Mouse (Mus musculus) neutrophil, adult 83 days (primary cell): Measurements from ENCODE around the gene Olfr328. TPM values are rescaled to one million over a fixed set of nuclear protein-coding genes. Genes with fewer than 3 reads are reported as not detected.

ENCODE experiments used
- total RNA-seq, 2 experiments: library from RNA; stranded (reverse); gene quantifications; one replicate each; pipeline ENCODE4 v1.2.4; 2023

Olfr328 gene
- under 1 TPM in 1 of 2 experiments, not detected in 1; 0.15 TPM for total RNA-seq

DNA sequence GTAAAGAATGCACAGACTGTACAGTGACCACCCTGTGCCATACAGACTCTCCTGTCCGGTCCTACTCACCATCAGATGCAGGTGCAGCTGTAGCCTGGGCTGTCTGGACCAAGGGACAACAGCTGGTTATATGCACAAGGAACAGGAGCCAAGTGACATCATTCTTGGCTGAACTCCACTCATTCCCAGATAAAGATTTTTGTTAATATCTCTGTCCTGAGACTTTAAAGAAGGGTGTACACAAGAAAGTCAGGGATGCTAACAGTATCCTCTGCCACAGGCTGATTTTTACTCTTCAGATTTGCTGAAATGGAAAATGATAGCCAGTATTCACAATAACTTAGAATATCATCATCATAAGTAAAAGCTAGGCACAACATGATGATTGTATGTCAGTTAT, at the start of gene Olfr328:
TSS of gene Olfr328 (minus strand) at position 101 of the 400 bp plus-strand sequence.

DNA sequence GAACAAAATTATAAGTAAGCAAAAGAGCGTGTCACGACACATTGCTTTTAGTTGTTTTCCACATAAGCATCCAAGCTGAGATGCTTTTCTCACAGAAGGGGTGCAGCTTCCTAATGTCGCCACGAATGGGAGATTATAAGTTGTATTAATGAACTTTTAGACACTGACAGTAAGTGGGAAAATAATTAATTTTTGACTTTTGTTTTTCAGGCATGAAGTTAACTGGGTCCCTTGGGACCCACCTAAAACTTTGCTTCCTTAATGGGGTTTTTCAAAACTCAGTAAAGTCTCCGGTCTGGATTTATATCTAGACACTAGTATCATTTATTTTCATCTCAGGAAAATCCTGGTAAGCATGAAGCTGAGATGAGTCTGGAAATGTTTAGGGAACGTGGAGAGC, 39.4 kb upstream of the Olfr328 start, which contains the start of gene Olfr324:
TSS of gene Olfr324 (plus strand) at position 301 of the 400 bp plus-strand sequence.

DNA sequence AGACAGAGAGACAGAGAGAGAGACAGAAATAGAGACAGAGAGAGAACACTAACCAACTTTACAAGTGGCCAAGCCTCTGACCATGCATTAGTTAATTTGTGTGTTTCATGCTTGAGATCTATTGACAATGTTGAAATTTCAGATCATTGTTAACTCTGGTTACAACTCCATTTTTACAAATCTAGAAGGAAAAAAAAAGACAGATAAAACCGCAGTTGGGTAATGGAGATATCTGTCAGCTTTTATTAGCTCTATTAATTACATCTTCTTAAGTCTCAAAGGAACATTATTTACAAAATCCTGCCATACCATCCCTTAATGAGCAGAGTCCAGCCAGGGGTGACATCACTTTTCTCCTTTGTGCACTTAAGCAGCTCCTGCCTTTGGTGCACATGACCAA, 22.0 kb upstream of the Olfr328 start, which contains the start of gene Olfr325:
TSS of gene Olfr325 (plus strand) at position 301 of the 400 bp plus-strand sequence.

DNA sequence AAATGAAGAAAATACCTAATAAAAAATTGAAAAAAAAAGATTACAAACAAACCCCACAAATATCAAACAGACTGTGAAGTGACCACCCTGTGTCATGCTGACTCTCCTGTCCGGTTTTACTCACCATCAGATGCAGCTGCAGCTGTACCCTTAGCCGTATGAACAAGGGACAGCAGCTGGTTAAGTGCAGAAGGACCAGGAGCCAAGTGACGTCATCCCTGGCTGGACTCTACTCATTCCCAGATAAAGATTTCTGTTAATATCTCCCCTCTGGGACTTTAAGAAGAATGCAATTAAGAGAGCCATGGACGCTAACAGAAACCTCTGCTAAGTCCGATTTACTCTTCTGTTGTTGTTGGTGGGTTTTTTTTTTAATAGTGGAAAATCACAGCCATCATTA, 15.0 kb upstream of the Olfr328 start, which contains the start of gene Olfr224:
TSS of gene Olfr224 (minus strand) at position 149 of the 400 bp plus-strand sequence.

DNA sequence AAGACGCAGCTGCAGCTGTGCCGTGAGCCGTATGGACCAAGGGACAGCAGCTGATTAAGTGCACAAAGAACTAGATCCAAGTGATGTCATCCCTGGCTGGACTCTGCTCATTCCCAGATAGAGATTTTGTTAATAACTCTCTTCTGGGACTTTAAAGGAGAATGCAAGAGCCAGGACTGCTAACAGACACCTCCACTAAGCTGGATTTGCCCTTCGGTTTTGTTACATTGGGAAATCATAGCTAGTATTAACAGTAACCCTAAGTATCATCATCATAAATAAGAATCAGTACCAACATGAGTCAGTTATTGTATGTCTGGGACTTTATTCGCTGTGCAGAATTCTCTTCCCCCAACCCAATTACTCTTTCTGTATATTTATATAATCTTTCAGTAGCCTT, 9.1 kb downstream of the Olfr328 start, which contains the start of gene Olfr329-ps:
TSS of gene Olfr329-ps (minus strand) at position 101 of the 400 bp plus-strand sequence.

DNA sequence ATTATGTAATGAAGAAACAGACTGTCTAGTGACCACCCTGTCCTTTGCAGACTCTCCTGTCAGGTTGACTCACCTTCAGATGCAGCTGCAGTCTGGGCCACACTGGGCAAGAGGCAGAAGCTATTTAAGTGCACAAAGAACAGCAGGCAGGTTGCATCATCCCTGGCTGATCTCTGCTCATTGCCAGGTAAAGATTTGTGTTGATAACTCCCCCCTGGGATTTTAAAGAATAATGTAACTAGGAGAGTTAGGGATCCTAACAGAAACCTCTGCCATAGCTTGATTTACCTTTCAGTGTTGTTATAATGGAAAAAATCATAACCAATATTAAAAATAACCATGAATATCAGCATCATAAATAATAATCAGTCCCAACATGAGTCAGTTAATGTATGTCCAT, 20.7 kb downstream of the Olfr328 start, which contains the start of gene Olfr330:
TSS of gene Olfr330 (minus strand) at position 101 of the 400 bp plus-strand sequence.

DNA sequence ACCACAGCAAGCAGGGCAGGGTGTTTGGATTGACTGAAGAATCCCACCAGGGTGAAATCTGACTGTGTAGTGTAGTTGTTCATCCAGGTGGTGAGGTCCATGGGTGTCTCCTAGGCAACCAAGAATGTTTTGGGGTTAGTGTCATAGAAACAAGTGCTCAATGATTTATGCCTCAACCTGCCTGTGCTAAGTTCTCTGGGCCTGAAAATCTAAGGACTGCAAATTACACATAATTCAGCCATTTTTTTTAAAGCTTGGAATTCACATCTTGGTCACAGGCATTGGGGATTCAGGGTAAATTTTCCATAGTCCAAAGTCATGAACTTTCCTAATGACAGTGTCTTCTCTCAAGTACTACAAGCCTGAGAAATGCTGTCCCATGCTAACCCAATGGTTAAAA, 53.0 kb downstream of the Olfr328 start, which contains the start of gene Olfr331:
TSS of gene Olfr331 (minus strand) at position 101 of the 400 bp plus-strand sequence.

Other genes starting within 250 kb of the Olfr328 start
- gene Zfp692, start 248.6 kb downstream of the Olfr328 start, total RNA-seq, result 10 to 100 TPM; 11.9 to 17.1 TPM
- 10 to 100 TPM; 24.5 to 25.0 TPM for gene Zfp672, start 225.3 kb downstream of the Olfr328 start, total RNA-seq
- 10 to 100 TPM; 22.2 to 28.4 TPM for gene Sh3bp5l, start 224.9 kb downstream of the Olfr328 start, total RNA-seq
- gene Lypd8, start 176.6 kb downstream of the Olfr328 start, total RNA-seq, result not detected
- gene 1810065E05Rik, start 134.5 kb downstream of the Olfr328 start, total RNA-seq, result not detected
- not detected for gene Gm12253, start 123.1 kb downstream of the Olfr328 start, total RNA-seq
- not detected for gene Lypd9, start 102.7 kb downstream of the Olfr328 start, total RNA-seq
- gene Olfr30, start 93.4 kb downstream of the Olfr328 start, total RNA-seq, result not detected
- gene Olfr332, start 63.1 kb downstream of the Olfr328 start, total RNA-seq, result not detected
- gene Olfr331, start 53.1 kb downstream of the Olfr328 start, total RNA-seq, result not detected
- not detected for gene Olfr330, start 20.8 kb downstream of the Olfr328 start, total RNA-seq
- not detected for gene Olfr329-ps, start 9.2 kb downstream of the Olfr328 start, total RNA-seq
- not detected for gene Olfr224, start 14.9 kb upstream of the Olfr328 start, total RNA-seq
- not detected for gene Olfr325, start 22.1 kb upstream of the Olfr328 start, total RNA-seq
- not detected for gene Olfr324, start 39.5 kb upstream of the Olfr328 start, total RNA-seq
- gene 2210407C18Rik, start 60.4 kb upstream of the Olfr328 start, total RNA-seq, result not detected
- gene Olfr323, start 74.9 kb upstream of the Olfr328 start, total RNA-seq, result not detected
- gene Trim58, start 84.8 kb upstream of the Olfr328 start, total RNA-seq, result 1 to 10 TPM; 1.4 to 2.2 TPM
- under 1 TPM in 1 of 2 experiments, not detected in 1; 0.11 TPM for gene Olfr322, start 103.1 kb upstream of the Olfr328 start, total RNA-seq
- gene Olfr320, start 125.5 kb upstream of the Olfr328 start, total RNA-seq, result not detected
- gene Olfr319, start 143.5 kb upstream of the Olfr328 start, total RNA-seq, result not detected
- under 1 TPM; 0.15 TPM for gene Olfr318, start 168.4 kb upstream of the Olfr328 start, total RNA-seq
- not detected for gene Olfr317, start 183.6 kb upstream of the Olfr328 start, total RNA-seq
- gene Olfr316, start 197.1 kb upstream of the Olfr328 start, total RNA-seq, result not detected
- not detected for gene Olfr315, start 217.6 kb upstream of the Olfr328 start, total RNA-seq
- not detected for gene Olfr314, start 227.3 kb upstream of the Olfr328 start, total RNA-seq
- not detected for gene Fam183b, start 246.3 kb upstream of the Olfr328 start, total RNA-seq